Mouse (Mus musculus): ENCODE measurements at regions not wholly inside any gene's neighbourhood (a gene's known extent, or its start where the extent isn't known, plus 50 kb on each side); places are given as distances from the start of the nearest gene placed in this dataset.

- TF ChIP-seq CTCF (IDR thresholded peaks at IDR 0.05; ENCODE audit: extremely low read depth, insufficient read depth, low read length) (no peak), POLR2A (IDR thresholded peaks at IDR 0.05; ENCODE audit: extremely low read depth, insufficient read depth, low read length) (no peak)
Measured at GRCm38 (mm10) chr8:127923321-127923720, 435.1 kb upstream of the Nrp1 start.

All from cortical plate, adult 2 months (tissue).